Mouse (Mus musculus) G1E (cell line): ENCODE data around the gene Pi16.

Experiments
- CTCF ChIP-seq: IDR thresholded peaks from 2 replicates; pipeline ENCODE4 v1.5.1; 2012; ENCODE audit warnings: low read depth, low read length, inconsistent platforms, mixed read lengths
- TAL1 ChIP-seq: conservative IDR thresholded peaks from 2 replicates; pipeline ENCODE4 v1.6.1; 2012; ENCODE audit warnings: low read depth, low read length, inconsistent platforms, mixed read lengths

GRCm38 (mm10) chr17:29360761-29361221, 43.3 kb downstream of the Pi16 start, which contains the start of gene Fgd2:
- TF ChIP-seq CTCF = no peak
- TF ChIP-seq TAL1 = no peak
